Mouse (Mus musculus): ENCODE data around the gene Rab42.
A peak's percentile ranks its signal among the peaks of the same experiment; 100 is the strongest.
"Not testable (repeated sequence)": the region's sequence is repeated elsewhere in the genome, so short reads cannot be mapped to it uniquely, and the experiment has no call there.

Rab42 gene

GRCm38 (mm10) chr4:132311801-132312200, 8.6 kb upstream of the Rab42 start:
- DNase-seq (ENCODE audit: low read depth, low spot score), result peak; percentile 46

DNA sequence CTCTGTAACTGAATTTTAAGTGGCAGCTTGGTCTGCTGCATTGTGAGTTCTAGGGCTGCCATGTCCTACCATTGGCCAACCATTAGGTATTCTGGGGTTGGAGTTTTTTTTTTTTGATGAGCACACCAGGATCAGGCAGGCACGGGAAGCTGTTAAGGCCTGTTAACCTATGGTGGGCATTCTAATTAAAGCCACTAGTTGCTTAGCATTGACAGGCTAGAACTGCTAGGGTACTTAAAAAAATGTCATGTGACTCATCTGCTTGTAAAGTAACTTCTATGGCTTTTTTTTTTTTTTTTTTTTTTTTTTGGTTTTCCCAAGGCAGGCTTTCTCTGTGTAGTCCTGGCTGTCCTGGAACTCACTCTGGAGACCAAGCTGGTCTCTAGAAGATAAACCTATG, 8.0 kb upstream of the Rab42 start:
- DNase-seq (ENCODE audit: low read depth, low spot score), result peak; percentile 51

GRCm38 (mm10) chr4:132309849-132310472, 6.8 kb upstream of the Rab42 start:
- peak; percentile 77 for DNase-seq (ENCODE audit: low read depth, low spot score)

- DNase-seq (ENCODE audit: low read depth, low spot score), result no peak
Measured at GRCm38 (mm10) chr4:132309140-132309848, 6.1 kb upstream of the Rab42 start.

DNA sequence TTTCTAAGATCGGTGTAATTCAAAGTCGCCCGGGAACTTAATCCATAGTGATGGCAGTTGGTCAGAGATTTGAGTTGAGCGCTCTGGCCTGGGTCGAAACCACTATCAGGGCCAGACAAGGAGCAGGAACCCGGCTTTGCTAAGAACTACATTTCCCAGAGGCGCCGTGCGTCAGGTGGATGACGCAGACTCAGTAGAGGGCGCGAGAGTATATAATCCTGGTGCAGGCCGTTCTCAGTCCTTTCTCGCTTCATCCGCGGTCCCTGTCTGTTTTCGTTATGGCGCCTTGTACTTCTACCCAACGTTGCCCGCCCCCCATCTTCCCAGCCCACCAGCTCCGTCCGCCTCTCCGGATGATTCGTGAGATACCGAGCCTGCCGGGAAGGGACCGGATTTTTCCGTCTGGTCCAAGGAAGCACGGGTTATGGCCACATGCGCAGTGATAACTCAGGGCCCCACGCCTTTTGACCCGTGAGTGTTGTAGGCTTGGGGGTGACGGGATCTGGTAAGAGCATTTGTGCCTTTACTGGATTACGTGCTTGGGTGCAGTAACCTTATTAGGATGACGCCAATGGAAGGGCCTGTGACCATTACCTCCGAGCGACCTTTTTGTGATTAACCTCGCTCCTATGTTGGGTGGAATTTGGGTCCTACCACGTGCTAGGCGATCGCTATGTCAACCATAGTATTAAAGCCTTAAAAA, 5.4 kb upstream of the Rab42 start:
- DNase-seq (ENCODE audit: low read depth, low spot score), result peak; percentile 94

DNA sequence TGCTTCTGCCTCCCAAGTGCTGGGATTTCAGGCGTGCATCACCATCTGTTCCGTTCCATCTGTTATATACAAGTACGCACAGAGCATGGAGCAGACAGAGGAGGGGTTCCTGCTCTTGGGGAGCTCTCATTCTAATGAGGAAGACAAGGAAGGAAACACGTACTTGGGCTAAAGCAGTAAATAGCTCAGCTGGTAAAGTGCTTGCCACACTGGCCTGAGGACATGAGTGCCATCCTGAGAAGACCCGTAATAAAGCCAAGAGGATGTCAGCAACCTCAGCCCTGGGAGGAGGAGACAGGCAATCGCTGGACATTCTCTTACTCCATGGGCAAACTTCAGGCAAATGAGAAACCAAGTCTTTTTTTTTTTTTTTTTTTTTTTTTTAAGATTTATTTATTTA, 2.8 kb upstream of the Rab42 start:
- DNase-seq (ENCODE audit: low read depth, low spot score), result no peak

- no peak for DNase-seq (ENCODE audit: low read depth, low spot score)
Measured at GRCm38 (mm10) chr4:132305276-132305675, 2.1 kb upstream of the Rab42 start.

GRCm38 (mm10) chr4:132303484-132303883, 299 bp upstream of the Rab42 start:
- DNase-seq (ENCODE audit: low read depth, low spot score), result not testable (repeated sequence)

DNA sequence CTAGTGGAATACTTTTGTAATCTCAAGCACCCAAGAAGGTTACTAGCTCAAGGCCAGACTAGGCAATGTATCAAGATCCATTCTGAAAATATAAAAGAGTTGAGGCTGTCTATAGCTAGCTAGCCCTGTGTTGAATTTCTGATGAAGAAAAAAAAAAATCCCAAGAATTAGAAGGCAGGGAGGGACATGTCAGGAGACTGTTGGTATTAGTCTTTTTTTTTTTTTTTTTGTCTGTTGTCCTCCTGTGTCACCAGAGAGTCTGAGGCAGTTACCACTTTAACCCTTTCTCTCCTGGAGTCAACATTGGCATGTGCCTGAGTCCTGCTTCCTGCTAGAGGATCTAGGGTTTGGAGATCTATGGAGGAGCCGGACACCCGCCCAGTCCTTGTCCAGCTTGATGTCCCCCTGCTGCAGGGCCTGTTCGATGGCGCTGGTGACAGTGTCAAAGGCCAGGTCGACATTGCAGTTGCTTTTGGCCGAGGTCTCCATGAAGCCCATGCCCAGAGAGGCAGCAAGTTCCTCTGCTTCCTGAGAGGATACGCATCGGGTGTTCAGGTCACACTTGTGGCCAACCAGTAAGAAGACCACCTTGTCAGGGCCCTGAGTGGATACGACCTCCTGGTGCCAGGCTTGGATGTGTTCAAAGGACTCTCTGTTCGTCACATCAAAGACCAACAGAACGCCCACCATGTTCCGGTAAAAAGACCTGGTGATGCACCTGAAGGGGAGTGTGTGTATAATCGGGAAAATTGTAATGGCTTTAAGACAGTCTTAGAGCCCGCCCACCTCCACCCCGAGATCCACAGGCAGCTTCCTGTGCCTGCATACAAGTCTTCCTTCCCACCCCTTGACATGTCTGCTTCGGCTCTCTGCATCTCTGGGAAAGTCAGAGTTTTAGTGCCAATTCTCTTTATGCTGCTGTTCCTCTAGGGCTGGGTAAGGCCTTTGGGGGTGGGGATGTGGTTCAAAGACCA, 933 bp downstream of the Rab42 start:
- no peak for DNase-seq (ENCODE audit: low read depth, low spot score)

DNA sequence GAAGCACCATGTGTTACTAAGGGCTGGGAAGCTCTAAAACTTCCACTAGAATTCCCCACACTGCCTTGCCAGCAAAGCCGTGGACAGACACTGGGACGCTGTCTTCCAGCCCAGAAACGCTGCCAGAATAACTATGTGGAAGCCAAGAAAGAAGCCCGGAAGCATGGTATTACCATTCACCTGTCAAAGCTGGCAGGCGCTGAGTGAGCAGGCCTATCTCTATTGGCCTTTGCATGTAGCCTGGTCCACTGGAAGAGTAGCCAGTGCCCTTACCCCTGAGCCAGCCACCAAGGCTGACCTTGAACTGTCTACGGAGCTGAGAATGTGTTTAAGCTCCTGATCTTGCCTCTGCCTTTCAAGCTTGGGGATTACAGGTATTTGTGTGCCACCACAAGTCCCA, 1.7 kb downstream of the Rab42 start:
- DNase-seq (ENCODE audit: low read depth, low spot score), result no peak

DNA sequence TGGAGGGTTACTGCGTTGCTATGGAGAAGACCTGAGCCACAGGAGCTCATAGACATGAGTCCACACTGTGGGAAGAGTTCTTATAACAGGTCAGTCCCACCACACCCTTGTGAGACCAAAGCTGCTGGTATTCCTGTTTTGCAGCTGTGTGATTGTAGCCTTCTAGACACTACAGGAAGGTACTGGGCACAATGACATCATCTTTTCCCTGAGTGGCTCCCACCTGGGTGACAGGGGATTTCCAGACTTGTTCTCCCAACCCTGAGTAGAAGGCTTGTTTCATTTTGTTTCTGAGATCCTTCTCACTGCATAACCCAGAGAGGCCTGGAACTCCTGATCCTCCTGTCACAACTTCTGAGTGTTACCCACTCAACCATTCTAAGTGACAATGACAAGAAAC, 3.3 kb downstream of the Rab42 start:
- no peak for DNase-seq (ENCODE audit: low read depth, low spot score)

GRCm38 (mm10) chr4:132295696-132296390, 7.3 kb downstream of the Rab42 start:
- DNase-seq (ENCODE audit: low read depth, low spot score), result peak; percentile 65

DNA sequence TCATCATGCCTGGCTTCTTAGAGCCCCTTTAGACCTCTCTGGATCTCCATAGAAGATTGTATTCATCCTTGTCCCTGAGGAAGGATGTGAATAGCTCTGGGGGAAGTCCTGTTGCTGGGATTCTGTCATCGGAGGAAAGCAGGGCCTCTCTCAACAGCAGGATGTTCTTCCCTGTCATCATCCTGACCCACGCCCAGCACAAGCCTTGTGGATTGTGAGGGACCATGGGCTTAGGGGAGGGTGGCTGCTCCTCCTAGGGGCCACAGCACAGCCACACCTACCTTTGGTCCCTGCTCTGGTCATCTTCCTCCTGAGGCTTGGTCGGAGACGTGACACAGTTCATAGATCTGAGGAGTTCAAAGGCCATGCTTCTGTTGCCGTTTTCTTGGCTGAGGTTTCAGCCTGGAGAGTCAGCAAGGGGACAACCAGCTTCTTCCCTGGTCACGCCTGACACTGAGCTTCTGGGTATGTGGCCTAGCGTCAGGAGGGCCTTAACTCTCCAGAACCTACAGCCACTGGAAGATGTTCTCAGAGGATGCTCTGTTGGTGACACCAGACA, 9.4 kb downstream of the Rab42 start:
- DNase-seq (ENCODE audit: low read depth, low spot score), result no peak

DNA sequence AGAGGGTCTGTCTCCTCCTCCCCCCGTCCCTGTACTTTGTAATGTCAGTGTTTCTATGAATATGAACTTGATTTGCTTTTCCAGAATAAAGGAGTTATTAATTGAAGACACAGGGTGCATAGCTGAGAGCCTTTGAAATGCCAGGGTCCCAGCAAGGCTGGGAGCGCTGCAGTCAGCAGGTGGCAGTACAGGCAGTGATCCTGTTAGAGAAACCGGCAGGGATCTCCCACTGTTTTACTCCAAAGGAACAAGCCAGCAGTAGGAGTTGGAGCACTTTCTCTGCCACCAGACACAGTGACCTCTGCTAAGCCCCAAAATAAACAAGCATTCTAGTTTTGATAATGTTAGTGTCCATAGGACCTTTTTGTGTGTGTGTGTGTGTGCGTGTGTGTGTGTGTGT, 10.2 kb downstream of the Rab42 start:
- no peak for DNase-seq (ENCODE audit: low read depth, low spot score)

GRCm38 (mm10) chr4:132291624-132292335, 11.4 kb downstream of the Rab42 start:
- peak; percentile 70 for DNase-seq (ENCODE audit: low read depth, low spot score)

DNA sequence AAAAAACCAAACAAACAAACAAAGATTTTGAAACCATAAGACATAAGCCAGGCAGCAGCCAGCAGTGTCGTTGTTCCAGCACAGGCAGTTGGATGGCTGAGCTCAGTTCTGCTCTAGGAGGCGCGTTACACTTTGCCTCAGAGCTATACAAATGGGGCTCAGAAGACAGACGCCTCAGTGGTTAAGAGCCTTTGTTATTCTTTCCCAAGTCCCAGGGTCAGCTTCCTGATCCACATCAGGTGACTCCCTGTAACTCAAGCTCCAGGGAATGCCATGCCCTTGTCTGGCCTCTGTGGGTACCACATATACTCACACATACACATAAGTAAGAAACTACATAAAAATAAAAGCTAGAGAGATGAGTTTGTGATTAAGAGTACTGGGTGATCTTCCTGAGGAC, 12.1 kb downstream of the Rab42 start:
- peak; percentile 60 for DNase-seq (ENCODE audit: low read depth, low spot score)

DNA sequence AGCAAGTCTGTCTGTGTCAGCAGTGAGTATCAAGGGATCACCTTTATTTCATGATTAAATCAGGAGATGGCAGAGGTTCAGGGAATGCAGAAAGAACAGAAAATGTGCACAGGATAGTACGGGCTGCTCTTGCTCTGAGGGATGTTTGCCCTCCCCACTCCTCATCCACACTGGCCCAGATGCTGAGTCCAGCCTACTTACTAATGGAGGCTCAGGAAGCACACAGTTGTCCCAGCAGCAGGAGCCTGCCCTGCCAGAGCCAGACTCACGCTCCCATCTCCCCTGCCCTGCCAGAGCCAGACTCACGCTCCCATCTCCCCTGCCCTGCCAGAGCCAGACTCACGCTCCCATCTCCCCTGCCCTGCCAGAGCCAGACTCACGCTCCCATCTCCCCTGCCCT, 14.3 kb downstream of the Rab42 start:
- not testable (repeated sequence) for DNase-seq (ENCODE audit: low read depth, low spot score)

DNA sequence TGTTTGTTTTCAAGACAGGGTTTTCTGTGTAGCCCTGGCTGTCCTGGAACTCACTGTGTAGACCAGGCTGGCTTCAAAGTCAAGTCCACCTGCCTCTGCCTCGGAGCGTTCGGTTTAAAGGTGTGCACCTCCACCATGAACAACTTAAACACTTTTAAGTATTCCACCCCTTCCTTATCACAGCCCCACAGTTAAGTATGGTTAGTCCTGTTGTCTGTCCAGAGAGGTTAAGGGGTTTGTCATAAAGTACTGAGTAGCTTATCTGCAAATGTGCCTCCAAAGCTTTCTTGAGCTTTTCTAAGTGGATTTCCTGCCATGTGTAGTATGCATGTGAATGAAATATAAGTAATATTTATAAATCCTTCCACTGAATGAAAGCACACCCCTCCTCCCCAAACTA, 27.2 kb downstream of the Rab42 start:
- no peak for DNase-seq (ENCODE audit: low read depth, low spot score)

DNA sequence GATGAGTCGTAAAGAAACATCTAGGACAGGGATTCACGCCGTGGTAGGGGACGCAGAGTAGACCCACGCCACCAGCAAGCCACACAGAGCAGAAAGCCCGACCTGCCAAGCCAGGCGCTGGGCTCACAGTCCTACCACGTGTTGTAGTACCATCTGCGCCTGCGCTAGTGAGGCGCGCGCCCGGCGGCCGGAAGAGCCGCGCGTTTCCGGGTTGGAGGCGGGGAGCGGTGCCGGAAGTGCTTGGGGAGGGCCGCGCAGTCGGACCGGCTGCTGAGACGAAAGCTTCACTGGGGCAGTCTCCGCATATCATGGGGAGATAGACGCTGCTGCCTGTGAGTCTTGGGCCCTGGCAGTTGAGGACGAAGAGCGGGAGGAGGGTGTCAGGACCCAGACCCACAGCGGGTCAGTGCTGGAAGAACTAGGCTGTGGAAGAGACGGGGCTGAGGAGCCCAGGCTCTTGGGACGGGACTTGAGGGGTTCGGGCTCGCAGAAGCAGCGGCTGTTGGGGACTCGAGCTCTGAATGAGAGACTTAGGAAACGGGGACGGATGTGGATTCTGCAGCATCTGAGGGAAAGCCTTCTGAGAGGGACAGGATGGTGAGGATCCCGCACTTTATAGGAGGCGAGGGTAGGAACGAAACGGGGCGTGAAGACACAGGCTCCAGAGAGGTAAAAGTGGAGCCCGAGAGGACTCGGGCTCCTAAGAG, 28.9 kb downstream of the Rab42 start, which contains the start of gene Taf12:
Gene Taf12, plus strand, starts transcription at position 220 of the 707 bp plus-strand sequence.
- DNase-seq (ENCODE audit: low read depth, low spot score), result peak; percentile 93
